ENCODE assay signal across 8 mouse cellular contexts in the genomic region with DNA sequence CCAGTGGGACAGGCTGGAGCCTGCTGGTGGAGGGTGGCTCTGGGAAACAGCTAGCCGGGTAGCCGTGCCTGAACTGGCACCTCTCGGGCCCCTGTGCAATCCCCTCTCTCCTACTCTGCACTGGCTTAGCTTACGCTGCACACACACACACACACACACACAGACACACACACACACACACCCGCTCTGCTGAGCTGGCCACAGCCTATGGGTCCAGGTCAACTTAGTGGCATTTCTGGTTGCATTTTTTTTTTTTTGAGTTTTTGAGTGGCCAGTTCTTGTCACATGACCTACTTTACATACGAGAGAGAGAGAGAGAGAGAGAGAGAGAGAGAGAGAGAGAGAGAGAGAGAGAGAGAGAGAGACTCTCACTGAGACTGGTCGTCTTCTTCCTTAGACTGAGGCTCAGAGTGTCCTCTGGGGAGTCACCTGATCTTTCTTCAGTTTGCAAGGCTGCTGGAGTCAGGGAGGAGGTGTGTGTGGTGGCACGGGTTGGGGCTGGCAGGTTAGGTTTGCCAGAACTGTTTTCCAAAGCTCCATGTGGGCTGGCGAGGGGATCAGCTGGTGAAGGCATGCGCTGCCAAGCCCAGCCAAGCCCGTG. TPM values are rescaled to one million over a fixed set of nuclear protein-coding genes. Genes with fewer than 3 reads are reported as not detected.
DNase-seq lines count a peak whose midpoint lies in the region; ATAC-seq and TF ChIP-seq lines count a peak whose summit lies in the region.

No protein-coding gene starts in this region.

- H3K36me3 ChIP-seq in heart, embryonic 10.5 days = peaks cover 11% of the 10 kb centered on the region
- H3K36me3 ChIP-seq in C2C12 (ENCODE audit: control insufficient read depth, insufficient read depth) = peaks cover 6% of the 10 kb centered on the region
- H3K36me3 ChIP-seq in embryonic facial prominence, embryonic 11.5 days (replicated peaks; ENCODE audit: control insufficient read depth, insufficient read depth, low read depth, low read length) = no peaks in the 10 kb centered on the region; the same call in 1 of the 2 replicates
- peaks cover 20% of the 10 kb centered on the region for H3K36me3 ChIP-seq in limb, embryonic 14.5 days (ENCODE audit: control insufficient read depth, insufficient read depth, low read length)

- H3K9me3 ChIP-seq in heart, embryonic 10.5 days = no peaks in the 10 kb centered on the region
- no peaks in the 10 kb centered on the region for H3K9me3 ChIP-seq in embryonic facial prominence, embryonic 11.5 days (replicated peaks; ENCODE audit: control insufficient read depth, low read length)
- H3K9me3 ChIP-seq in limb, embryonic 14.5 days (ENCODE audit: control insufficient read depth, low read length) = no peaks in the 10 kb centered on the region

- TF ChIP-seq CTCF in C2C12 (IDR thresholded peaks at IDR 0.05; ENCODE audit: control insufficient read depth, insufficient read depth, insufficient read length) = no peak

- H3K27me3 ChIP-seq in heart, embryonic 10.5 days (ENCODE audit: insufficient read depth, poor library complexity, severe bottlenecking) = no peaks in the 10 kb centered on the region
- H3K27me3 ChIP-seq in C2C12 (ENCODE audit: control insufficient read depth, insufficient read depth, insufficient read length) = no peaks in the 10 kb centered on the region
- H3K27me3 ChIP-seq in embryonic facial prominence, embryonic 11.5 days (ENCODE audit: control insufficient read depth, insufficient read depth, low read length) = no peaks in the 10 kb centered on the region
- no peaks in the 10 kb centered on the region for H3K27me3 ChIP-seq in limb, embryonic 14.5 days (ENCODE audit: control insufficient read depth, insufficient read depth, low read length)

- peaks cover 80% of the 10 kb centered on the region for H3K4me1 ChIP-seq in heart, embryonic 10.5 days
- H3K4me1 ChIP-seq in embryonic facial prominence, embryonic 11.5 days (ENCODE audit: control insufficient read depth, insufficient read depth, low read length) = peaks cover 20% of the 10 kb centered on the region
- H3K4me1 ChIP-seq in limb, embryonic 14.5 days (ENCODE audit: control insufficient read depth, insufficient read depth, low read length) = peaks cover 63% of the 10 kb centered on the region

- H3K4me2 ChIP-seq in embryonic facial prominence, embryonic 11.5 days (ENCODE audit: low read depth, low read length) = no peak overlapping the region
- H3K4me2 ChIP-seq in limb, embryonic 14.5 days (replicated peaks; ENCODE audit: low read depth, low read length, severe bottlenecking) = peak overlapping the region; percentile 14

- H3K9ac ChIP-seq in embryonic facial prominence, embryonic 11.5 days (replicated peaks; ENCODE audit: low read length) = peak overlapping the region; percentile 22; the same call in 1 of the 2 replicates
- peak overlapping the region; percentile 12; the same call in 1 of the 2 replicates for H3K9ac ChIP-seq in limb, embryonic 14.5 days (ENCODE audit: low read depth, low read length, severe bottlenecking)

- H3K79me2 ChIP-seq in C2C12 (ENCODE audit: control insufficient read depth, insufficient read depth) = peaks cover 87% of the 10 kb centered on the region

- TF ChIP-seq POLR2A in limb, embryonic 14.5 days (IDR thresholded peaks at IDR 0.05; ENCODE audit: borderline replicate concordance, extremely low read depth, insufficient read depth, insufficient read length) = no peak

- H3K27ac ChIP-seq in heart, embryonic 10.5 days = peak overlapping the region; percentile 77
- H3K27ac ChIP-seq in embryonic facial prominence, embryonic 11.5 days (replicated peaks; ENCODE audit: low read depth, low read length) = no peak overlapping the region; the same call in 1 of the 2 replicates
- peak overlapping the region; percentile 14; the same call in 1 of the 2 replicates for H3K27ac ChIP-seq in limb, embryonic 14.5 days (replicated peaks; ENCODE audit: low read depth, low read length)

- DNase-seq in heart, embryonic 10.5 days (ENCODE audit: low spot score) = no peak
- DNase-seq in heart, postnatal 4 days = no peak
- DNase-seq in embryonic facial prominence, embryonic 11.5 days (ENCODE audit: low spot score) = peak; percentile 51
- no peak for DNase-seq in limb, embryonic 14.5 days (ENCODE audit: low spot score)
- DNase-seq in c-Kit-positive CD71-positive TER-119-positive erythroid progenitor cells, embryonic 14.5 days (ENCODE audit: low spot score) = no peak
- no peak for DNase-seq in thymus, adult 18-20 months
- no peak for DNase-seq in thymus, postnatal 10 days (ENCODE audit: low spot score in 2 of 2)

- no peak overlapping the region for H3ac ChIP-seq in C2C12 (ENCODE audit: control insufficient read depth, insufficient read length, low read depth)

- no peak for ATAC-seq in embryonic facial prominence, embryonic 11.5 days (replicated peaks; ENCODE audit: insufficient number of reproducible peaks, low FRiP score, low TSS enrichment, low read depth)
- ATAC-seq in limb, embryonic 14.5 days (ENCODE audit: low FRiP score, low read depth) = no peak

- H3K79me3 ChIP-seq in C2C12 (ENCODE audit: low read depth) = peaks cover 29% of the 10 kb centered on the region

- H3K4me3 ChIP-seq in heart, embryonic 10.5 days = peak overlapping the region; percentile 25; the same call in 1 of the 2 replicates
- H3K4me3 ChIP-seq in C2C12 (ENCODE audit: insufficient read depth, poor library complexity, severe bottlenecking) = no peak overlapping the region
- no peak overlapping the region for H3K4me3 ChIP-seq in embryonic facial prominence, embryonic 11.5 days (ENCODE audit: low read depth, low read length)
- H3K4me3 ChIP-seq in limb, embryonic 14.5 days (replicated peaks; ENCODE audit: low read length) = no peak overlapping the region; the same call in 1 of the 2 replicates

- 36% methylated on average over 11 of the region's 11 CpGs for WGBS in heart, embryonic 10.5 days
- WGBS in embryonic facial prominence, embryonic 11.5 days = 34% methylated on average over 11 of the region's 11 CpGs
- WGBS in limb, embryonic 14.5 days = 34% methylated on average over 11 of the region's 11 CpGs

TF ChIP-seq in C2C12, 6 proteins besides CTCF, POLR2A, EP300 and RAD21:
- TF ChIP-seq MYOG (IDR thresholded peaks at IDR 0.05; ENCODE audit: control insufficient read depth, extremely low read depth, insufficient read length) (no peak), MYOD1 (IDR thresholded peaks at IDR 0.05; ENCODE audit: control insufficient read depth, insufficient read length, low read depth) (no peak), USF1 (IDR thresholded peaks at IDR 0.05; ENCODE audit: low read depth) (peak; percentile 30), FOSL1 (IDR thresholded peaks at IDR 0.05; ENCODE audit: insufficient read depth, low read length, poor library complexity, severe bottlenecking) (no peak), MAX (IDR thresholded peaks at IDR 0.05) (no peak), CEBPB (IDR thresholded peaks at IDR 0.05; ENCODE audit: low read depth) (no peak)

RNA-seq across cellular contexts. Expression of a gene that starts 3.9 kb away (rescaled TPM):
- polyA plus RNA-seq in heart, embryonic 10.5 days (2016; fragmentation: Nextera tagmentation; extraction: Ambion mirVana) = 46.2 and 56.0 TPM in 2 replicates
- 10 to 100 TPM; 78.4 to 81.7 TPM for total RNA-seq in heart, postnatal 4 days (2021)
- polyA plus RNA-seq in C2C12 (2012; fragmentation: generic; extraction: Trizol) = 41.9 TPM
- polyA plus RNA-seq in embryonic facial prominence, embryonic 11.5 days (2014; fragmentation: Nextera tagmentation; extraction: Ambion mirVana) = 25.4 and 28.3 TPM in 2 replicates
- 72.5 and 85.2 TPM in 2 replicates for polyA plus RNA-seq in limb, embryonic 14.5 days (2012; rRNA removed)
- polyA plus RNA-seq in limb, embryonic 14.5 days (2014; fragmentation: Nextera tagmentation; extraction: Ambion mirVana) = 38.7 and 40.3 TPM in 2 replicates
